Mouse (Mus musculus) bone marrow macrophage, adult 2 months (primary cell): Measurements from ENCODE around the gene Prkcb. TPM values are rescaled to one million over a fixed set of nuclear protein-coding genes. Genes with fewer than 3 reads are reported as not detected.

Experiments used
- H3K27ac ChIP-seq: 2 replicates; pipeline ENCODE4 v1.5.1; 2012; ENCODE audit warnings: low read depth, low read length; ENCODE audit not compliant: insufficient read depth
- H3K4me1 ChIP-seq: 2 replicates; pipeline ENCODE4 v1.6.1; 2012; ENCODE audit warnings: low read length; ENCODE audit not compliant: control insufficient read depth, insufficient read depth
- H3K4me3 ChIP-seq: 2 replicates; pipeline ENCODE4 v1.5.1; 2012; ENCODE audit warnings: mild to moderate bottlenecking, low read length, moderate library complexity; ENCODE audit not compliant: insufficient read depth
- CTCF ChIP-seq: IDR thresholded peaks from 2 replicates; pipeline ENCODE4 v1.5.1; 2012; ENCODE audit warnings: low read depth, mild to moderate bottlenecking, low read length, moderate library complexity
- POLR2A ChIP-seq: IDR thresholded peaks from 2 replicates; pipeline ENCODE4 v1.6.1; 2012; ENCODE audit warnings: mild to moderate bottlenecking, low read depth, low read length, borderline replicate concordance
- polyA plus RNA-seq: library from polyadenylated mRNA; stranded (reverse); fragments of >200 nt; gene quantifications from 2 replicates; pipeline ENCODE4 v1.2.4, GENCODE M21; 2012; ENCODE audit not compliant: missing spikeins, insufficient read depth, insufficient read length

Prkcb gene
- polyA plus RNA-seq, 1 experiment, result 196 TPM

DNA sequence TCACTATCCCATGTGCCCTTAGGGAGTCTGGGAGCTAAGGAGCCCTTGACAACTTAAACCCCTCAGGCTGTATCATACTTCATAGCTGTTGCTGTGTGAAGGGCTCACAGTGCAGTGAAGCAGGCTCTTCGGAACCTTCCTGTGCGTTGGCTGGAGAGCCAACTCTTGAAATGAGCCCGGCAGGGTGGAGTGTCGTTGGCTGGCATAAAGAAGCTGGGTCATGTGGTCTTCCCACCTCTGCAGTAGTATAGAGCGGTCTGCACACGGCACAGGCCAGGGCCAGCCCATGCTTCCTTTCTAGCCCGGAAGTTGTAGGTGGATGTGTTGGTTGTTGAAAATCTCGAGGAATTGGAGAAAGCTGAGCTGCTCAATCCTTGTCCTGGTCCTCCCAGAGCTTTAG, 179.3 kb downstream of the Prkcb start:
- no peak overlapping the region for H3K27ac ChIP-seq
- no peak overlapping the region for H3K4me3 ChIP-seq
- peaks cover 6% of the 10 kb centered on the region; the same call in 1 of the 2 replicates for H3K4me1 ChIP-seq
- TF ChIP-seq CTCF (no peak), POLR2A (no peak)

DNA sequence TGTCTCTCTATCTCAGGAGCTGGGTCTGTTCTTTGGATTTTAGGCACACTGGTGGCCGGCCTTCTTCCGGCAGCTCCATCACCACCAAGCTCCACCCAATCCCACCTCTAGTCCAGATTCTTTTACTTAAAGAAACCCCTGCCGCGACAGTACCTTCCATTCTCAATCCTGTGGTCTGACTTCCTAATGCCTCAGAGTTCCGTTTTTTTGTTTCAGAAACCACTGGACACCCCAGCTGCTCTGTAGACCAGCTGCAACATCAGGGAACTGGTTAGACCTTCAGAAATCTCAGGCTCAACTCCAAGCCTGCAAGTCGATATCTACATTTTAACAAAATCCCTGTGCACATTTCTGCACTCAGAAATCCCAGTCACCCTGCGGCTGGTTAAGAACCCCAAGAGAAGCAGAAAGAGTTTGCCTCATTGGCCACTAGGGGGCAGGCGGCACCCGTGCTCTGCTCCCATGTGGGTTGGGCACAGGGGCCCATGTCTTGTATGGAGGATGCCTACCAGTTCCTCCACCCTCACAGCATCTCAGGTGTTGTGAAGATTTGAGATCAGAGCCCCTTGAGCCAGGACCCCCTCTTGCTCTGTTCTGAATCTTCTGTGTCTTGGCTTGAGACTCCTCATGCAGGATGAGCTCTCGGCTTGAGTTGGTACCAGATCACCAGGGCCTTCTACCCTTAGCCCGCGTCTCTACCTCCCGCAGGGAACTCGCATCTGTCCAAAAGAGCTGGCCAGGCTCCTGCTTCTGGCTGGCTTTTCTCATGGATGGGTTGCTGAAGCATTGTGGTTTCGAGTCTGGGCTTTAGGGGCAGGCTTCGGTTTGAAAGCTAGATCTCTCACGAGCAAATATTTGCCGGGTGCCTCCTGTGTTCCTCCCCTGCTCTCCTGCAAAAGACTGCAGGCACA, 182.1 kb downstream of the Prkcb start:
- H3K4me3 ChIP-seq, result no peak overlapping the region
- TF ChIP-seq CTCF (peak; percentile 96), POLR2A (no peak)
- H3K27ac ChIP-seq, result no peak overlapping the region
- H3K4me1 ChIP-seq, result 0 out of 2 replicates have a peak, but pooled peaks cover 2% of the 10 kb centered on the region

DNA sequence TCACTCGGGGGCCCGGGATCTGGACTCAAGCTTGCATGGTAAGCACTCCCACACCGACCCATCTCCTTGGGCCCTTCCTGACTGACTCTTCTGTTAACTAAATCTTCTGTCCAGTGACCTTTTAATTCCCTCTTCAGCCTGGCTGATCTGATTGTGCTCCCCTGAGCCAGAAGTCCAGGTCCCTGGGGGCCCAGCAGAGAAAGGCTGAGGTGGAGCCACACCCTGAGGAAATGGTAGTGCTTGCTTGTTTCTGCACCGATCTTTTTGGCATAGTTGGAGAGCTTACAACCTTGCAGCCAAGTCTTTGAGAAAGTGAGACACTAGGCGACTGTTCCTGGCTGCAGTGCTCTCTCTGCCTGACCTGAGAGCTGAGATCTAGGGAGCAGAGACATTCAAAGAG, 183.7 kb downstream of the Prkcb start:
- TF ChIP-seq POLR2A, result no peak
- no peak for TF ChIP-seq CTCF
- Histone ChIP-seq H3K4me1 (no peaks in the 10 kb centered on the region), H3K27ac (no peak overlapping the region), H3K4me3 (no peak overlapping the region)

DNA sequence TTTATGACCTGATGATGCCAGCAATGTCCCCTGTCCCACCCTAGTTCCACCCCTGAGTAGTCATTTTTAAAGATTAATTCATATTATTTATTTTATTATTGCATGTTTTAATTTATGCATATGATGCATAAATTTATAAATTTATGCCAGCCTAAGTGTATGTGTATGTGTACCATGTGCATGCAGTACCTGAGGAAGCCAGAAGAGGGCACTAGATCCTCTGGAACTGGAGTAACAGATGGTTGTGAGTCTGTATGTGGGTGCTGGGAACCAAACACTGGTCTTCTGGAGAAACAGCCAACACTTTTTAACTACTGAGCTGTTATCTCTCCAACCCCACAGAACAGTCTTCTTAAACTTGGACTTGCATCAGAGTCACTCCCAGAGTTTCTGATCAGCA, 186.5 kb downstream of the Prkcb start:
- H3K27ac ChIP-seq, result no peak overlapping the region
- no peak for TF ChIP-seq POLR2A
- no peak for TF ChIP-seq CTCF

GRCm38 (mm10) chr7:122476697-122477096, 188.1 kb downstream of the Prkcb start:
- Histone ChIP-seq H3K4me1 (no peaks in the 10 kb centered on the region), H3K4me3 (no peak overlapping the region), H3K27ac (no peak overlapping the region)
- TF ChIP-seq CTCF, result no peak
- no peak for TF ChIP-seq POLR2A

More for the DNA sequence above, 186.5 kb downstream of the Prkcb start:
- Histone ChIP-seq H3K4me3 (no peak overlapping the region), H3K4me1 (no peaks in the 10 kb centered on the region)

DNA sequence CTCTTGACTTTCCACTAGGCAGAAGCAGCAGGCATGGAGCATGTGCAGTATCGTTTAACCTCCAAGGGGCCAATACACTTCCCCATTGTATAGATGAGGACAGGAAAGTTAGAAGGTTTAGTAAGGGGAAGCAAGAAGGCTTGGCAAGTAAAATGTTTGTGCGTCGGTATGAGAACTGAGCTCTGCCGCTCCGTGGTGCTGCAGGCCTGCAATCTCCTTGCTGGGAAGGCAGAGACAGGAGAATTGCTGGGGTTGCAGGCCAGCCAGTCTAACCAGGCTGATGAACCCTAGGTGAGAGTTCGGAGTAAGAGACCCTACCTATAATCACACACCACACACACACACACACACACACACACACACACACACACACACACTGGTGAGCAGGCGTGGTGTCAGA, 188.6 kb downstream of the Prkcb start:
- Histone ChIP-seq H3K4me1 (no peaks in the 10 kb centered on the region), H3K4me3 (no peak overlapping the region), H3K27ac (no peak overlapping the region)
- no peak for TF ChIP-seq CTCF
- no peak for TF ChIP-seq POLR2A

DNA sequence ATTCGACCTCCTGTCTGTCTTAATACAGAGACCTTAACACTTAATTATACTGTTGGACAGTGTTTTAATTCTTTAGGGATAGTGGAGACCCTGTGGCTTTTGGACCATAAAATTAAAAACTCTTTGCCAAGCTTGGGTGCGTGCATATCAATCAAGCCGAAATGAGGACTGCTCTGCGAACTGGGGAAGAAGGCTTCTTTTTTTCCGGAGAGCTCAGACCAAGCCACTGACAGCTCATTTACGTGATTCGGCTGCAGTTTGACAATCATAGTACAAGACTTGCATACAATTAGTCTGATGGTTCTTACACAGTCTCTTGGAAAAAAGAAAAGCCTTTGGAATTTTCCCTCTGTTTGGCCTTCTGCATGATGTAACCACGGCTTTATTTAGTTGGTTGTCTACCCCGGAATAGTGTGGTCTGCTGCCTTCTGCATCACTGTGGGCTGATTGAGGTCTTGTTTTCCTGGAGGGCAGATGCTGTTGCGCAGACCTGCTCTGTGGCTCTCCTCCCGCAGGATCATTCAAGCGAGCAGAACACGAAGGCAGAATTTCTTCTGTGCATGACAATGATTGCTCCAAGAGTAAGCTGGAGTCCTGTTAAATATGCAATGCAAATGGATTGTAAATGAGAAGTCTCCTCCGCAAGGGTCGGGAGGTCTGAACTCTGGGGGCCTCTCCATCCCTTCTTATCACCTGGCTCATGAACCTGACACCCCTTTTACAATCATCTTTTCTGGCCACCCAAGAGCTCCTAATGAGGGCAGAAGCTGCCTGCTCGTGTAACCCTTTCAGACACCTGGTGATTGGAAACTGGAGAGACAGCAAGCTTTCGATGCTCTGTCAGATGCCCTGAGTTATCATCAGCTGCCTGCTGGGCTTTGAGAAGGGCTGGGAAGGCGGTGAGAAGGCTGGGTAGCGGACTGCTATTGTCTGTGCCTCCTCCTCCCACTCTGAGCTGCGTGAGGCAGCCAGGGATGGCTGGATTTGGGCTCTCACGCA, 189.3 kb downstream of the Prkcb start:
- H3K4me1 ChIP-seq, result no peaks in the 10 kb centered on the region
- no peak overlapping the region for H3K4me3 ChIP-seq
- no peak overlapping the region for H3K27ac ChIP-seq
- TF ChIP-seq POLR2A, result no peak
- no peak for TF ChIP-seq CTCF

DNA sequence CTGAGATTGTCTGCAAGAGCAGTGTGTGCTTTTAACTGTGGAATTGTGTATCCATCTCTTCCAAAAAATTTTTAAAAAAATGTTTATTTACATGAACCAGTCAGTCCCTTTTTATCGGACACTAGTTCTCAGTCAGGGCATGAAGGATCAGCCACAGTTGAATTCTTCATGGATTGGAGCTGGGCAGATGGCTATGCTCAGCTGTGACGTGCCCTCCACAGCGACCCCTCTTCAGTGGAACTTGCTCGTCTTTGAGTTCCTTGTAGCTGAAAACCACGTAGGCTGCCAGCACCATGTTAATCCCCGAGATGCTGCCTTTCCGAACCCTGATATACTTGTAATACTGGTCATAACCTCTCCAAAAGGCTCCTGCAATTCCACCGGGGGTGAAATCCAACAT, 195.4 kb downstream of the Prkcb start:
- Histone ChIP-seq H3K27ac (no peak overlapping the region), H3K4me1 (no peaks in the 10 kb centered on the region), H3K4me3 (no peak overlapping the region)
- no peak for TF ChIP-seq CTCF

- Histone ChIP-seq H3K4me3 (no peak overlapping the region), H3K27ac (no peak overlapping the region), H3K4me1 (no peaks in the 10 kb centered on the region)
- TF ChIP-seq CTCF, result no peak
These were observed 199.5 kb downstream of the Prkcb start for GRCm38 (mm10) chr7:122487929-122488571.

GRCm38 (mm10) chr7:122492041-122492440, 203.5 kb downstream of the Prkcb start:
- H3K4me3 ChIP-seq, result no peak overlapping the region
- no peaks in the 10 kb centered on the region for H3K4me1 ChIP-seq
- TF ChIP-seq CTCF, result no peak
- H3K27ac ChIP-seq, result no peak overlapping the region
